Comparison of ENCODE assay signal across 8 mouse cellular contexts in genomic region chr2:69043431-69044118, GRCm38 (mm10).
A peak's percentile ranks its signal among the peaks of the same experiment; 100 is the strongest.
DNase-seq lines count a peak whose midpoint lies in the region; ATAC-seq and TF ChIP-seq lines count a peak whose summit lies in the region.

No protein-coding gene starts in this region.

- 78% methylated on average over 4 of the region's 4 CpGs for WGBS in heart, postnatal 0 days

- peak; percentile 88 for TF ChIP-seq CTCF in Patski (IDR thresholded peaks at IDR 0.05)
- peak; percentile 88 for TF ChIP-seq CTCF in heart, postnatal 0 days (IDR thresholded peaks at IDR 0.05; ENCODE audit: low read depth)

- POLR2A ChIA-PET in Patski (lab: Charles Lee): no interaction called here

- peak; percentile 20 for DNase-seq in gastrocnemius, postnatal 10 days
- no peak for DNase-seq in gastrocnemius, adult 8-10 months (ENCODE audit: low spot score in 2 of 2)
- DNase-seq in Patski (ENCODE audit: low read depth, low spot score): no peak
- peak; percentile 69 to 76 for DNase-seq in cerebellum, postnatal 14 days
- DNase-seq in heart, postnatal 0 days (ENCODE audit: low spot score): peak; percentile 49
- peak; percentile 69 for DNase-seq in kidney, postnatal 10 days
- DNase-seq in lung, postnatal 14 days: peak; percentile 58
- DNase-seq in skeletal muscle tissue, adult 2 months (ENCODE audit: low read depth, low spot score): peak; percentile 27

- ATAC-seq in Patski: peak; percentile 76
- 0 out of 2 replicates have a peak, but pooled peaks have one; percentile 20 for ATAC-seq in heart, postnatal 0 days (ENCODE audit: insufficient read depth, low read depth)

- H3K27ac ChIP-seq in heart, postnatal 0 days (ENCODE audit: low read depth): no peak overlapping the region

- in situ Hi-C loops in Patski (cut with MboI; ENCODE audit: low pct_unique_long_range_greater_than_20kb): no loop called here

- no peak overlapping the region for H3K4me3 ChIP-seq in heart, postnatal 0 days (ENCODE audit: low read depth, low read length)

- H3K27me3 ChIP-seq in Patski: no peaks in the 10 kb centered on the region
- H3K27me3 ChIP-seq in heart, postnatal 0 days (ENCODE audit: control insufficient read depth, insufficient read depth, low read length): no peaks in the 10 kb centered on the region

- H3K9ac ChIP-seq in heart, postnatal 0 days (replicated peaks; ENCODE audit: low read depth, low read length): no peak overlapping the region

- CTCF ChIA-PET in Patski (lab: Charles Lee): interaction anchor here (0.6 to 2.2 kb wide), 20 partner anchors 9 to 249 kb away, joined by 3 to 14 read pairs (median 3); no protein-coding TSS in a partner anchor

- H3K4me1 ChIP-seq in heart, postnatal 0 days (ENCODE audit: control insufficient read depth, insufficient read depth): no peaks in the 10 kb centered on the region

- H3K9me3 ChIP-seq in heart, postnatal 0 days (replicated peaks; ENCODE audit: control insufficient read depth, low read length): no peaks in the 10 kb centered on the region

- no peaks in the 10 kb centered on the region for H3K36me3 ChIP-seq in heart, postnatal 0 days (replicated peaks; ENCODE audit: control insufficient read depth, insufficient read depth, low read length)

- no peak for TF ChIP-seq EP300 in heart, postnatal 0 days (IDR thresholded peaks at IDR 0.05; ENCODE audit: low read depth)

- no peak overlapping the region for H3K4me2 ChIP-seq in heart, postnatal 0 days (ENCODE audit: low read depth, low read length)

Comparison
In these comparisons a context has a peak if more than half of its experiments do, and no peak if none do; other contexts are left out.
1. DNase-seq: peak in gastrocnemius, postnatal 10 days (single experiment), cerebellum, postnatal 14 days (2 of 2), heart, postnatal 0 days (single experiment), kidney, postnatal 10 days (single experiment), lung, postnatal 14 days (single experiment) and skeletal muscle tissue, adult 2 months (single experiment); none in gastrocnemius, adult 8-10 months (0 of 2) and Patski (single experiment).